Mouse (Mus musculus) lung, postnatal 25 days (tissue): ENCODE measurements at regions not wholly inside any gene's neighbourhood (a gene's known extent, or its start where the extent isn't known, plus 50 kb on each side); places are given as distances from the start of the nearest gene placed in this dataset.
A peak's percentile ranks its signal among the peaks of the same experiment; 100 is the strongest.

ENCODE experiments used
- DNase-seq: peaks from one replicate; pipeline ENCODE4 v3.0.0; 2022; ENCODE audit warnings: low spot score

GRCm38 (mm10) chr1:186909518-186910105, 57.6 kb upstream of the D1Pas1 start:
- no peak for DNase-seq

- no peak for DNase-seq
Measured at GRCm38 (mm10) chr1:186909073-186909472, 58.1 kb upstream of the D1Pas1 start.

DNA sequence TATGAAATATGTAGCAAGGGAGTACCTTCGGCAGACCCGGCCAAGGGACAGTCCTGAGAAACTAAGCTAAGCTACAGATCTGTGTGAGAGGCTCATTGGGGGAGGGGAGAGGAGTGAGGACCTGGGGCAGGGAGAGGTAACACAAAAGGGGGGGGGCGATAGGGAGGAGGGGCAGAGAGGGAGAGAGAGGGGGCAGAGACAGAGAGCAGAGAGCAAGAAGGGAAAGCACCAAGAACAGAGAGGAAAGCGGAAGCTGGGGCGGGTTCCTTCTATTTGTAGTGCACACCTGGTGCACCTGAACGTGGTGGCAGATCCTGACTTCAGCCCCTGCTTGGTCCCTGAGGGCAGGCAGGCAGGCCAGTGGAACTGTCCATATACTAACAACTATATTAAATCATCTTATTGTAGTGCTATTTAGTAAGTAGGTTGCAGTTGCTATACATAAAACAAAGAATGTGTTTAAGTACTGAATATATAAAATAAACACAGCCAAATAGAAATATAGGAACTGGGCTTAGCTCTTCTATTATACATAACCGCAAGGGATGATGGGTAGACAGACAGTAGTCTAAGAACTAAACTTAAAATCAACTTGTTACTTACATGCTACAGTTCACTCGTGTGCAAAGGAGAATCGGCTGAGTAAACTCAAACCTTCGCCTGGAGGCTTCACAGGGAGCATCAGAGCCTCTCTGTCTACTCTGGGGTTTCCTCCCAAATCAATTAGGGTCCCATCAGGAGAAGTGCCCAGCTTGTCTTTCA, 59.6 kb upstream of the D1Pas1 start:
- DNase-seq = no peak

GRCm38 (mm10) chr1:186905942-186906341, 61.3 kb upstream of the D1Pas1 start:
- no peak for DNase-seq

DNA sequence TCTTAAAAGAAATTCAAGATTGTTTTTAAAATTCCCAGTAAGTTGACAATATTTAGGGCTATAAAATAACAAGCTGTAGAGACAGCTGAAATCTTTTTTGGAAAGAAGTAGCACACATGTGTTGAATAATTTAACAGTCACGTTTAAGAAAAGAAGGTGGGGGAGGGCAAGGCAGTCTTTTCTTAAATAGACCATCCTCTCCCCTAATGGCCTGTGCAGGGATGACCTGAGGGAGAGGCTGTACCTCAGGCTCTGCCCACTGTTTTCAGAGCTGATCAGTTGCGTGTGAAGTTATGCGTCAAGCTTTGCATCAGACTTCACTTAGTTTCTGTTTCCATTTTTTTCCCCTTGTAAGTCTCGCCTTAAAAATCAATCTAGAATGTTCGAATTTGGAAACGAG, 65.7 kb upstream of the D1Pas1 start:
- no peak for DNase-seq

DNA sequence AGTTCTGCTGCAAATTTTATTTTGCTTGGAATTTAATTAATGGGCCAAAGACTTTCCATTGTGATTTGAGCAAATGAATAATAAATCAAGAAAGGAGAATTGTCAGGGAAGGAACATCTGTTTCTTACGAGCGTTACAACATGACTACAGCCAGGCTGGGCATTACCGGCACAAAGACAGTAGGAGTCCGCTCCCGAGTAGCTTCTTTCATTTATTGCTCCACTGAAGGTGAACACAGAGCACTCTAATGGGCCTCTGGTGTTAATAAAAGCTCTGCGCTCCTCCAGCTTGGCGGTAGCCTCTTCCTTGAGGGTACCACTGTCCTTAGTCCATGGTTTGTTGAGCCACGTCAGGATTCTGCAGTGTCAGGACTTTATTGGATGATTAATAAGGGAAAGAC, 69.0 kb upstream of the D1Pas1 start:
- no peak for DNase-seq

GRCm38 (mm10) chr1:186889584-186889852, 77.7 kb upstream of the D1Pas1 start:
- no peak for DNase-seq

DNA sequence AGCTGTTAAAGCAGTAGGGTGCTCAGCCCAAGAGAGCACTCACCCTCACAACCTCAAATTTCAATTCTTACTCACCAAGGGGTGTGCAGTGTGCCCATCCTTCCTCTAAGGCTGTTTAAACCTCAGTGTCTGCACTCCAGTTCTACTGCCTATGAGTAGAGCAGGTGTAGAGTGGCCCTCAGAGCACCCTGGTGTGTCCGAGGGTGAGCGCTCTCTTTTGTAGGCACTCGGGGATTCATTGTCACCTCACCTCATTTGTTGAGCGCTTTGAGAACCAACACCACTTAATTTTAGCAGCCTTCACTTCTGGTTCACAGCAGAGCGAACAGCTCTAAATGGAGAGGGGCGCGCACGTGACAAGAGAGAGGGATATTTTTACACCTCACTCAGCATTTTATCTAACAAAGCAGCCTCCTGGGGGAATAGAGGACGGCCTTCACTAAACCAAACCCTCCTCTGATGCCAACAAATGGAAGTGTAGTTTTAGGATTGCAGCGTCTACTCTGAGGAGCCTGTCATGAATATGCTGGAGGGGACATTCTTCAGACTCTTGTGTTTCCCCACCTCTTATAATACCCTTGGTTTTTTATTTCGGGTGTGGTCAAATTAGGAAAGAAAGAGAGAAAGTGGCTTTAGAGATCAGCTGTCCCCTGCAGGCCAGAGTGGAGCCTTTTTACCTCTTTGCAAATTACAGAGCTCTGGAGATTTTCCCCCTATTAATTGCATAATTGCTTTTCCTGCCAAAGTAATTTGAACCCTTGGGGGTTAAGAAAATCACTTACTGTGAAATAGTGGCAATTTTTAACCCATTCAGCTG, 78.2 kb upstream of the D1Pas1 start:
- DNase-seq = no peak

- DNase-seq = no peak
Measured at GRCm38 (mm10) chr1:186887127-186887526, 80.1 kb upstream of the D1Pas1 start.

DNA sequence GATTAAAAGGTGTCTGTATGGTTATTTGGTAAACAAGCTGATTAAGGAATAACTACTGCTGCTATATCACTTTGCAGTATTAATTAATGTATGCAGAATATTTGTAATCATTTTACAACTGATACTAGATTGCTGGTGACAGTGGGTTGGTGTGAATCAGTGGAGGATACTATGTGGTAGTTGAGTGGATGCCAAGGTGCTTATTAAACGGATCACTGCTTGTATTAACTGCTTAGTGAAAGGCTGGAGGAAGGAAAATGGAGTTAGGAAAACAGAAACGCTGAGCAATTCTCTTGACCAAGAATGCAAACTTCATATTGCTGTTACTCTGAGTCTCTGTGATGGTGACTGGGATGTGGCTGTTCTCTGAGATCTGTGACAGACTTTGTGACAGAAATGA, 86.8 kb upstream of the D1Pas1 start:
- no peak for DNase-seq

- DNase-seq = no peak
Measured at GRCm38 (mm10) chr1:186860608-186861444, 106.4 kb upstream of the D1Pas1 start.

- DNase-seq = no peak
Measured at GRCm38 (mm10) chr1:186858285-186858684, 108.9 kb upstream of the D1Pas1 start.

DNA sequence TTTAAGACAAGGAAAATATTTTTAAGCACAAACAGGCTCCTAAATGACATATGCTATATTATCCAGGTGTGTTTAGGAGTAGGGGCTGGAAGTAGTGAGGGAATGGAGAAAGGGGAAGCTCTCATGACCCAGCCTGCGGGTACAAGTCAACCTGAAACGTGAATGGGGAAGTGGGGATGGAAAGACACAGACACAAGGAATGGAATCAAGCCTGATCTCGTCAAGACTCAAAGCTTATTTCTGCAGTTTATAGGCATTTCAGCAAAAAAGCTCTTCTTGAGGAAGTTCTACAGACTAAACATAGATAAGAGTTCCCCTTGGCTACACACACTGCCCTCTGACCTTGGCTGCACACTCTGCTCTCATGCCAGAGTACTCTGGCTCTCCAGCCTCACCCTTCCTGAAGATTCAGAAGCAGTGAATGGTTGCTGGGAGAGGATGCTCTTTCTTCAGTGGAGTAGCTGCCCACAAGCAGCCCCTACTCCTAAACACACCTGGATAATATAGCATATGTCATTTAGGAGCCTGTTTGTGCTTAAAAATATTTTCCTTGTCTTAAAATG, 106.4 kb upstream of the Rrp15 start:
- no peak for DNase-seq

DNA sequence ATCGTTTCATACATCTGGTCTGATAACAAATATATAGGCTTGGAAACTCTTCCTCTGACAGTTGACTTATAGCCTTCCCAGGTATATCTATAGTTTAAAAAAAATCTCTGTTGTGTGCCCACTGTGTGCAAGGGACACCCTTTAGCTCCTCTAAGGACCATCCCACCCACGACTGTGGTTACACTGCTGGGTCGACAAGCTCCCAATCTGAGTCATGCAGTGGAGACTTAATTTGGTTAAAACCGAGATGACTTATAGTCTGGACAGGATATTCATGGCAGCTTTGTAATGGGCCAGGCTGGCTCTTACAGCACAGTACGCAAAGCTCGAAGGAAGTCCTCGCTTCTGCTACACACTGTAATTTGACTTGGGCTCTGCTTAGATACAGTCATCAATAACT, 96.1 kb upstream of the Rrp15 start:
- no peak for DNase-seq

DNA sequence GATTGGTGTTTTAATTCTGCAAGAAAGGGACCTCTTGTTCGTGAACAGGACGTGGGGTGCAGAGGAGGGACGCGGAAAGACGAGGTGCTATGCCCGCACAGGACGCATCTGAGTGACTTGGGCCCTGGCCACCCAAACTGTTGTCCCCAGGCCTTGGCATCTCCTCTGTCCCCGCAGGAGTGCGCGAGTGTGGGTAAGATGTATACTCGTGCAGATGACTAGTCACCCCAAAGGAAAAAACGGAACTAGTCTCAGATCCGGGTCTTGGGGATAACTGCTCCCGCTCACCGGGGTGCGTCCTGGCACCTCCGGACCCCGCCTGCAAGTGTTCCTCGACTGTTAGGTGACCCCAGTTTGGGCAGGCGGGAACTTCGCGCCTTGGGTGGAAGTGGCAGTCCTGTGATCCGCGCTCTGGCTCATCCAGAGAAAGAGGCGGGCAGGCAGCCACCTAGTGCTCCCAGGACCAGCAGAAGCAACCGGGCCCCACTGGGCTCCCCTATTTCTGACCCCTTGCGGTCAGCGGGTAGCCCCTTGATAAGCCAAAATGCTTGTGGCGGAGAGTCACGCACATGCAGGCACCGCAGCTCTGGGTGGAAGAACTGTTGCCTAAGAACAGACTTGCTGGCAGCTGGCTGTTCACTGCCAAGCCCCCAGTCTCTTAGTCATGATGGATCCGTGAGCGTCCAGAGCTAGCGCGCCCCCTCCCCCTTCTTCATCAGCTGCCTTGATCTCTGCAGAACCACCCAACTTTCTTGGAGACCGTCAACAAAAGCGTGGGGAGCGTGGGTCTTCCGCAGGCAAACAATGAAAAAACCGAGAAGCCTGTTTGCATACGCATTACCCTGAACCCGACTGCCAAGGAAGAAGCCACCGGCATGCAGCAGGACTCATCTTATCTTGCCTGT, 85.0 kb upstream of the Rrp15 start:
- no peak for DNase-seq

DNA sequence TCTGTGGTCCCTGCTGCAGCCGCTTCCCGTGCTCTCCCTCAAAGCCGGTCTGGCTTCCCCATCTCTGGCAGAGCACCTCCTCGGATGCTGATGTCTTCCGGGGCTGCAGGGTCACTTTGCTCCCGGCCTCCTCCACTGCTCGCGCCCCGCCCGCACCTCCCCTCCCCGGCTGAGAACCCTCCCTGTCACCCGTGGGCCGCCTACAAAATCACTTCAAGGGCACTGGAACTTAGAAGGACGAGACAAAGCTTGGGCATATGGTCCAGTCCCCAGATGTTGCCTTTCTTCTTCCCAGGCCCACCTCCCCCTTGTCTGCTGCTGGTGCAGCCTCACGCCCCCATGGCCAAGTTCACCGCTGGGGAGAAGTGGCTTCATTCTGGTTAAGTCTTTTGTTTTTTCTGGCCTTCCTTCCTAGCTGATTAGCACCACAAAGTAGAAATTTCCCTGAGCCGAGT, 84.3 kb upstream of the Rrp15 start:
- no peak for DNase-seq

- DNase-seq = peak; percentile 26
Measured at GRCm38 (mm10) chr1:186827773-186828172, 78.6 kb upstream of the Rrp15 start.

GRCm38 (mm10) chr1:186808192-186808960, 59.2 kb upstream of the Rrp15 start:
- DNase-seq = no peak

DNA sequence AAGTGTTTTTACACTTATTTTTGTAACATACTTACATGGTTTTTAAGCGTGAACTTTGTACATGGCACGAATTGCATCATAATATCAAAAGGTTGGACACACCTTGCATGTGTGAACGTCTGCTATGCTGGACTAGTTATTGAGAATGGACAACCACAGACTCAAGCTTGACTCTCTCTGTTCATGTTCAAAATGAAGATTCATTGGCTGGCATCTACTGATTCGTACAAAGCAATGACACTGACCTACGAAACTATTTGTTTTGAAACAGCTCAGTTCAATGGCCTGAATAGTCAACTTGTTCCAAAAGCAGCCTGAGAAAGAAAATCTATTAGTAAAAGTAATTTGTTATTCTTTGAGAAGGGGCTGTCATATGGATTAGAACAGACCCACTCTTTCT, 55.3 kb upstream of the Rrp15 start:
- DNase-seq = no peak
